ENCODE assay signal across 18 mouse cellular contexts in the genomic region with DNA sequence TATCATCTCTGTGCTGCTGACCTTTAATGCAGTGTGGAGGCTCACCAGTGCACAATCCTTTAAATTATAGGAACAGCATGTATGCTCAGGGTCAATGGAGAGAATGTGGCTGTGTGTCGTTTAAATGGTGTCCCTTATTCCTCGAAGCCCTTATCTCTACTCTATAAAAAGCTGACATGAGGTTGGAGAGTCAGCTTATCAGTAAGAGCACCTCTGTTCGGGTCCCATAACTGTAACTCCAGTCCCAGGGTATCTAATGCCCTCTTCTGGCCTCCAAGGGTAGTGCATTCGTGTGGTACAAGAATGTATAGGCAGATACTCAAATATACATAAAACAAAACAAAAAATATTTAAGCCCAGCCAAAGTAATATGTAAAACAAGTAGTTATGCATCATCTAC. TPM values are rescaled to one million over a fixed set of nuclear protein-coding genes. Genes with fewer than 3 reads are reported as not detected.
A peak's percentile ranks its signal among the peaks of the same experiment; 100 is the strongest.
DNase-seq lines count a peak whose midpoint lies in the region; ATAC-seq and TF ChIP-seq lines count a peak whose summit lies in the region.
"Had no signal": no experiment of that assay in that cellular context is flagged by ENCODE, and none has a peak within 500 bp of the region (broad histone marks: within the 10 kb centered on the region; RNA-seq: fewer than 3 reads in every experiment).

No protein-coding gene starts in this region.

- H3K27ac ChIP-seq in midbrain, postnatal 0 days (ENCODE audit: low read depth, low read length): no peak overlapping the region
- no peak overlapping the region for H3K27ac ChIP-seq in midbrain, embryonic 16.5 days (ENCODE audit: low read length)
- H3K27ac ChIP-seq: hindbrain, embryonic 15.5 days; neural tube, embryonic 13.5 days; stomach, embryonic 15.5 days had no signal

- 85% methylated on average over 4 of the region's 4 CpGs for WGBS in midbrain, postnatal 0 days
- 83% methylated on average over 4 of the region's 4 CpGs for WGBS in midbrain, embryonic 16.5 days

- peak; percentile 18 for DNase-seq in adrenal gland, postnatal 10 days
- no peak for DNase-seq in adrenal gland, adult 2 months
- DNase-seq in kidney, postnatal 4 days: peak; percentile 32 to 37
- no peak for DNase-seq in kidney, adult 8-10 months
- DNase-seq in midbrain, postnatal 0 days (ENCODE audit: low spot score): no peak
- DNase-seq in frontal cortex, postnatal 36 days (ENCODE audit: low spot score in 2 of 2): no peak
- DNase-seq: cerebellum, adult 11-12 months; gastrocnemius, postnatal 14 days; layer of hippocampus, postnatal 36 days; lung, postnatal 10 days; midbrain, embryonic 14.5 days; right cerebral cortex, postnatal 4 days had no signal

- no peaks in the 10 kb centered on the region for H3K4me1 ChIP-seq in midbrain, postnatal 0 days (ENCODE audit: insufficient read depth, low read length)
- H3K4me1 ChIP-seq in midbrain, embryonic 16.5 days (ENCODE audit: control insufficient read depth, insufficient read depth, low read length): no peaks in the 10 kb centered on the region
- H3K4me1 ChIP-seq: hindbrain, embryonic 15.5 days; neural tube, embryonic 13.5 days; stomach, embryonic 15.5 days had no signal

- H3K9ac ChIP-seq in midbrain, postnatal 0 days (replicated peaks; ENCODE audit: low read length, poor library complexity, severe bottlenecking): no peak overlapping the region
- no peak overlapping the region for H3K9ac ChIP-seq in midbrain, embryonic 16.5 days (ENCODE audit: low read depth, low read length)
- H3K9ac ChIP-seq: hindbrain, embryonic 15.5 days; neural tube, embryonic 13.5 days; stomach, embryonic 15.5 days had no signal

- no peak for ATAC-seq in midbrain, postnatal 0 days (ENCODE audit: low FRiP score)
- ATAC-seq in midbrain, embryonic 16.5 days: no peak
- 0 out of 2 replicates have a peak, but pooled peaks have one; percentile 44 for ATAC-seq in megakaryocyte-erythroid progenitor cell, adult 5-6 weeks (replicated peaks; ENCODE audit: low FRiP score, low TSS enrichment, poor library complexity, severe bottlenecking)
- ATAC-seq: forebrain, embryonic 16.5 days had no signal

- no peak overlapping the region for H3K4me2 ChIP-seq in midbrain, postnatal 0 days (ENCODE audit: low read depth, low read length, poor library complexity, severe bottlenecking)
- H3K4me2 ChIP-seq in midbrain, embryonic 16.5 days (ENCODE audit: low read length): no peak overlapping the region
- H3K4me2 ChIP-seq: hindbrain, embryonic 15.5 days; neural tube, embryonic 13.5 days; stomach, embryonic 15.5 days had no signal

- no peaks in the 10 kb centered on the region for H3K36me3 ChIP-seq in midbrain, postnatal 0 days (ENCODE audit: insufficient read depth, low read length)
- no peaks in the 10 kb centered on the region for H3K36me3 ChIP-seq in midbrain, embryonic 16.5 days (ENCODE audit: control insufficient read depth, insufficient read depth, low read length)
- H3K36me3 ChIP-seq: hindbrain, embryonic 15.5 days; neural tube, embryonic 13.5 days; stomach, embryonic 15.5 days had no signal

- H3K27me3 ChIP-seq in midbrain, postnatal 0 days (ENCODE audit: insufficient read depth, low read length): no peaks in the 10 kb centered on the region
- H3K27me3 ChIP-seq in midbrain, embryonic 16.5 days (ENCODE audit: control insufficient read depth, insufficient read depth, low read depth, low read length): no peaks in the 10 kb centered on the region
- H3K27me3 ChIP-seq: hindbrain, embryonic 15.5 days; neural tube, embryonic 13.5 days; stomach, embryonic 15.5 days had no signal

- peak; percentile 33 for TF ChIP-seq CTCF in midbrain, postnatal 0 days (IDR thresholded peaks at IDR 0.05)

- no peak overlapping the region for H3K4me3 ChIP-seq in midbrain, postnatal 0 days (ENCODE audit: low read depth, low read length)
- no peak overlapping the region for H3K4me3 ChIP-seq in midbrain, embryonic 16.5 days (ENCODE audit: low read depth, low read length)
- H3K4me3 ChIP-seq: hindbrain, embryonic 15.5 days; neural tube, embryonic 13.5 days; stomach, embryonic 15.5 days had no signal

- H3K9me3 ChIP-seq in midbrain, postnatal 0 days (ENCODE audit: low read length): no peaks in the 10 kb centered on the region
- no peaks in the 10 kb centered on the region for H3K9me3 ChIP-seq in midbrain, embryonic 16.5 days (replicated peaks; ENCODE audit: control insufficient read depth, low read length, poor library complexity, severe bottlenecking)
- H3K9me3 ChIP-seq: hindbrain, embryonic 15.5 days; neural tube, embryonic 13.5 days; stomach, embryonic 15.5 days had no signal

RNA-seq across cellular contexts. Expression of a gene that starts 16.5 kb away (rescaled TPM):
- total RNA-seq in adrenal gland, postnatal 10 days (2021): under 1 TPM; 0.12 to 0.21 TPM
- total RNA-seq in adrenal gland, adult 2 months (2021): under 1 TPM in 1 of 2 experiments, not detected in 1; 0.03 TPM
- 0.01 and 0.02 TPM in 2 replicates for polyA plus RNA-seq in adrenal gland, adult 2 months (2012; rRNA removed)
- 2.0 and 2.2 TPM in 2 replicates for total RNA-seq in midbrain, postnatal 0 days (2014; rRNA removed)
- 0.18 and 0.22 TPM in 2 replicates for polyA plus RNA-seq in midbrain, postnatal 0 days (2015; fragmentation: Nextera tagmentation; extraction: Ambion mirVana)
- polyA plus RNA-seq in midbrain, embryonic 16.5 days (2015; fragmentation: Nextera tagmentation; extraction: Ambion mirVana): 0.32 and 0.36 TPM in 2 replicates
- not detected in 2 replicates for total RNA-seq in megakaryocyte-erythroid progenitor cell, adult 5-6 weeks (2014; fragmentation: Nextera tagmentation)
- 0.04 TPM in 1 of 2 replicates, not detected in the other for total RNA-seq in megakaryocyte-erythroid progenitor cell, adult 5-6 weeks (2017)

RNA-seq across cellular contexts. Expression of a gene that starts 43.2 kb away (rescaled TPM):
- total RNA-seq in adrenal gland, postnatal 10 days (2021): 100 to 1,000 TPM; 856 to 921 TPM
- 100 to 1,000 TPM; 312 to 405 TPM for total RNA-seq in adrenal gland, adult 2 months (2021)
- 61.3 and 66.1 TPM in 2 replicates for polyA plus RNA-seq in adrenal gland, adult 2 months (2012; rRNA removed)
- total RNA-seq in midbrain, postnatal 0 days (2014; rRNA removed): 38.2 and 39.1 TPM in 2 replicates
- 123 and 129 TPM in 2 replicates for polyA plus RNA-seq in midbrain, postnatal 0 days (2015; fragmentation: Nextera tagmentation; extraction: Ambion mirVana)
- polyA plus RNA-seq in midbrain, embryonic 16.5 days (2015; fragmentation: Nextera tagmentation; extraction: Ambion mirVana): 127 and 133 TPM in 2 replicates
- total RNA-seq in megakaryocyte-erythroid progenitor cell, adult 5-6 weeks (2014; fragmentation: Nextera tagmentation): 99.3 and 99.9 TPM in 2 replicates
- 151 and 153 TPM in 2 replicates for total RNA-seq in megakaryocyte-erythroid progenitor cell, adult 5-6 weeks (2017)

Comparison
In these comparisons a context has a peak if more than half of its experiments do, and no peak if none do; other contexts are left out.
1. DNase-seq: peak in adrenal gland, postnatal 10 days (single experiment) and kidney, postnatal 4 days (2 of 2); none in adrenal gland, adult 2 months (single experiment), kidney, adult 8-10 months (0 of 2), midbrain, postnatal 0 days (single experiment) and frontal cortex, postnatal 36 days (0 of 2).